Mouse (Mus musculus) midbrain, embryonic 13.5 days (tissue): ENCODE measurements around the gene Chd6. TPM values are rescaled to one million over a fixed set of nuclear protein-coding genes. Genes with fewer than 3 reads are reported as not detected.

Experiments used
- ATAC-seq: fragments of 200-750 bp; cut with Nextera tagmentation; 2 replicates; pipeline ENCODE4 v1.8.0; 2017; ENCODE audit warnings: mild to moderate bottlenecking, moderate TSS enrichment, moderate library complexity
- H3K27ac ChIP-seq: fragments of 300-500 bp; sonication (generic); 2 replicates; pipeline ENCODE4 v1.5.1; 2015; ENCODE audit warnings: inconsistent platforms, mild to moderate bottlenecking, moderate library complexity
- H3K27me3 ChIP-seq: fragments of 300-500 bp; sonication (generic); 2 replicates; pipeline ENCODE4 v1.6.1; 2015; ENCODE audit warnings: mild to moderate bottlenecking, inconsistent platforms
- H3K36me3 ChIP-seq: fragments of 300-500 bp; sonication (generic); 2 replicates; pipeline ENCODE4 v1.6.1; 2015; ENCODE audit warnings: mild to moderate bottlenecking, inconsistent platforms
- H3K4me1 ChIP-seq: fragments of 300-500 bp; sonication (generic); replicated peaks from 2 replicates; pipeline ENCODE4 v1.6.1; 2015; ENCODE audit warnings: inconsistent platforms
- H3K4me2 ChIP-seq: fragments of 300-500 bp; sonication (generic); replicated peaks from 2 replicates; pipeline ENCODE4 v1.6.1; 2015; ENCODE audit warnings: moderate library complexity, mild to moderate bottlenecking, inconsistent platforms
- H3K4me3 ChIP-seq: fragments of 300-500 bp; sonication (generic); replicated peaks from 2 replicates; pipeline ENCODE4 v1.5.1; 2015; ENCODE audit warnings: mild to moderate bottlenecking, inconsistent platforms
- H3K9ac ChIP-seq: fragments of 300-500 bp; sonication (generic); replicated peaks from 2 replicates; pipeline ENCODE4 v1.6.1; 2015; ENCODE audit warnings: mild to moderate bottlenecking, inconsistent platforms
- H3K9me3 ChIP-seq: fragments of 300-500 bp; sonication (generic); 2 replicates; pipeline ENCODE4 v1.6.1; 2016; ENCODE audit warnings: mild to moderate bottlenecking, inconsistent platforms
- WGBS: fragments of 180-500 bp; shearing (Covaris S2); methylation state at CpG from one replicate; pipeline ENCODE4 v1.1.7; 2015; 5-methylcytosine and 5-hydroxymethylcytosine counted together
- polyA plus RNA-seq: library from polyadenylated mRNA; unstranded; fragments of >200 nt; fragmentation: Nextera tagmentation; extraction: Ambion mirVana; gene quantifications from 2 replicates; pipeline ENCODE4 v1.2.1, GENCODE M21; 2015

Gene Chd6
- polyA plus RNA-seq, 1 experiment from 2014 or later = 42.6 TPM

- Histone ChIP-seq H3K9me3 (no peaks in the 10 kb centered on the region), H3K27me3 (peaks cover 40% of the 10 kb centered on the region)
Measured at GRCm38 (mm10) chr2:160915821-160916610, 192.9 kb downstream of the Chd6 start.

GRCm38 (mm10) chr2:160914656-160915055 lies 194.2 kb downstream of the Chd6 start:
- Histone ChIP-seq H3K36me3 (no peaks in the 10 kb centered on the region), H3K4me3 (no peak overlapping the region), H3K9ac (no peak overlapping the region), H3K4me2 (no peak overlapping the region), H3K9me3 (no peaks in the 10 kb centered on the region), H3K27me3 (peaks cover 53% of the 10 kb centered on the region), H3K4me1 (peaks cover 44% of the 10 kb centered on the region), H3K27ac (no peak overlapping the region)
- 87% methylated on average over 9 of the region's 9 CpGs for WGBS
- ATAC-seq = no peak

More at GRCm38 (mm10) chr2:160915821-160916610, 192.9 kb downstream of the Chd6 start:
- Histone ChIP-seq H3K4me1 (peaks cover 44% of the 10 kb centered on the region), H3K9ac (no peak overlapping the region), H3K4me3 (no peak overlapping the region), H3K4me2 (no peak overlapping the region), H3K36me3 (no peaks in the 10 kb centered on the region), H3K27ac (no peak overlapping the region)
- no peak for ATAC-seq
- WGBS = 82% methylated on average over 13 of the region's 13 CpGs

- no peak within 1 kb of the TSS for H3K27ac ChIP-seq
- WGBS = under 1% methylated on average over 46 of the region's 46 CpGs
- ATAC-seq = peak; percentile 64
Measured at GRCm38 (mm10) chr2:160912231-160912671, 196.6 kb downstream of the Chd6 start, which contains the start of gene Emilin3. Gene Emilin3, minus strand, starts transcription at chr2:160912328.

GRCm38 (mm10) chr2:160911558-160912201 lies 197.2 kb downstream of the Chd6 start:
- Histone ChIP-seq H3K27me3 (peaks cover 56% of the 10 kb centered on the region), H3K4me3 (peak overlapping the region; percentile 51), H3K27ac (no peak overlapping the region), H3K36me3 (no peaks in the 10 kb centered on the region), H3K9ac (peak overlapping the region; percentile 61), H3K9me3 (no peaks in the 10 kb centered on the region), H3K4me1 (peaks cover 20% of the 10 kb centered on the region), H3K4me2 (peak overlapping the region; percentile 88)
- 2% methylated on average over 62 of the region's 64 CpGs for WGBS
- ATAC-seq = peak; percentile 72

More at GRCm38 (mm10) chr2:160912231-160912671, 196.6 kb downstream of the Chd6 start, which contains the start of gene Emilin3:
- H3K36me3 ChIP-seq = no peaks in the 10 kb centered on the region
- H3K4me2 ChIP-seq = peak within 1 kb of the TSS; percentile 88
- peaks cover 56% of the 10 kb centered on the region for H3K27me3 ChIP-seq
- peak within 1 kb of the TSS; percentile 51 for H3K4me3 ChIP-seq
- no peaks in the 10 kb centered on the region for H3K9me3 ChIP-seq
- peak within 1 kb of the TSS; percentile 61 for H3K9ac ChIP-seq
- peaks cover 26% of the 10 kb centered on the region for H3K4me1 ChIP-seq

- no peak overlapping the region for H3K4me2 ChIP-seq
- H3K27me3 ChIP-seq = peaks cover 55% of the 10 kb centered on the region
- ATAC-seq = no peak
- WGBS = 87% methylated on average over 5 of the region's 5 CpGs
- no peak overlapping the region for H3K9ac ChIP-seq
- H3K4me3 ChIP-seq = no peak overlapping the region
- peaks cover 15% of the 10 kb centered on the region for H3K4me1 ChIP-seq
- H3K9me3 ChIP-seq = no peaks in the 10 kb centered on the region
- H3K27ac ChIP-seq = no peak overlapping the region
- no peaks in the 10 kb centered on the region for H3K36me3 ChIP-seq
Measured at GRCm38 (mm10) chr2:160910633-160911032, 198.2 kb downstream of the Chd6 start.

GRCm38 (mm10) chr2:160908607-160909006 lies 200.3 kb downstream of the Chd6 start:
- H3K27me3 ChIP-seq = peaks cover 40% of the 10 kb centered on the region
- H3K9me3 ChIP-seq = no peaks in the 10 kb centered on the region
- ATAC-seq = no peak
- no peak overlapping the region for H3K4me2 ChIP-seq
- no peak overlapping the region for H3K9ac ChIP-seq
- no peak overlapping the region for H3K27ac ChIP-seq
- H3K4me3 ChIP-seq = no peak overlapping the region
- peaks cover 15% of the 10 kb centered on the region for H3K4me1 ChIP-seq
- WGBS = 67% methylated on average over 18 of the region's 18 CpGs
- no peaks in the 10 kb centered on the region for H3K36me3 ChIP-seq

GRCm38 (mm10) chr2:160906101-160906500 lies 202.8 kb downstream of the Chd6 start:
- Histone ChIP-seq H3K27ac (no peak overlapping the region), H3K9ac (no peak overlapping the region), H3K27me3 (peaks cover 17% of the 10 kb centered on the region), H3K36me3 (no peaks in the 10 kb centered on the region), H3K4me2 (no peak overlapping the region), H3K4me1 (peaks cover under 1% of the 10 kb centered on the region; the same call in 1 of the 2 replicates), H3K9me3 (no peaks in the 10 kb centered on the region), H3K4me3 (no peak overlapping the region)
- WGBS = 85% methylated on average over 5 of the region's 5 CpGs
- no peak for ATAC-seq

GRCm38 (mm10) chr2:160905301-160905700 lies 203.6 kb downstream of the Chd6 start:
- Histone ChIP-seq H3K27me3 (peaks cover 9% of the 10 kb centered on the region), H3K9ac (no peak overlapping the region), H3K27ac (no peak overlapping the region), H3K9me3 (no peaks in the 10 kb centered on the region), H3K4me1 (no peaks in the 10 kb centered on the region), H3K4me2 (no peak overlapping the region), H3K36me3 (no peaks in the 10 kb centered on the region), H3K4me3 (no peak overlapping the region)
- WGBS = 94% methylated on average over 12 of the region's 12 CpGs
- ATAC-seq = no peak

- Histone ChIP-seq H3K4me2 (no peak overlapping the region), H3K27me3 (no peaks in the 10 kb centered on the region), H3K27ac (no peak overlapping the region), H3K9ac (no peak overlapping the region), H3K9me3 (no peaks in the 10 kb centered on the region), H3K36me3 (no peaks in the 10 kb centered on the region), H3K4me3 (no peak overlapping the region), H3K4me1 (no peaks in the 10 kb centered on the region)
- ATAC-seq = no peak
- WGBS = 87% methylated on average over 7 of the region's 7 CpGs
Measured at GRCm38 (mm10) chr2:160901656-160902412, 207.0 kb downstream of the Chd6 start.
